Mouse (Mus musculus) liver, adult (tissue): Measurements from ENCODE around the gene Man2a1.

Experiments
- GATA4 ChIP-seq: IDR thresholded peaks from 2 replicates; pipeline ENCODE4 v1.6.1; 2014; ENCODE audit warnings: mild to moderate bottlenecking, low read length; ENCODE audit not compliant: insufficient replicate concordance

Man2a1 gene

GRCm38 (mm10) chr17:64597770-64598169 lies 2.8 kb upstream of the Man2a1 start:
- no peak for TF ChIP-seq GATA4

DNA sequence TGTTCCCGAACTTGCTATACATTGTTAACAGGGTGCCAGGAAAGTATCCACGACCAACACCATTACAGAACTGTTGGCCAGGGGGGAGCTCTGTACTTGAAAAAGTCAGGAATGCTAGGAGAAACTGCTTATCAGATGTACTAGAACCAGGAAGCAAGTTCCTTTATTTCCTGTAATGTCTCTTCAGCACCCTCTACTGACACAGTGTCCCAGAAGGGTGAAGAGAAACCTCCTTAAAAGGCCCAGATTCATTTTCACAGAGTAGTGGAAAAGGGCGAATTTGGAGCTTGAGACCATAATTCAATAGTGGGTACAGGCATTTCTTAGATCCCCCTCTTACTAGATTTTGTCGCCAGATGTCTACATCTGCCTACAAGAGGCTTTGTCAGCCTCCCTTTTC lies 620 bp upstream of the Man2a1 start:
- TF ChIP-seq GATA4, result peak; percentile 75; the same call in 1 of the 2 replicates

- no peak for TF ChIP-seq GATA4
Observed at GRCm38 (mm10) chr17:64601091-64601750, 685 bp downstream of the Man2a1 start.

GRCm38 (mm10) chr17:64601751-64602578 lies 1.4 kb downstream of the Man2a1 start:
- TF ChIP-seq GATA4, result 0 out of 2 replicates have a peak, but pooled peaks have one; percentile 49

- peak; percentile 43; the same call in 1 of the 2 replicates for TF ChIP-seq GATA4
Observed at GRCm38 (mm10) chr17:64603134-64603533, 2.6 kb downstream of the Man2a1 start.

DNA sequence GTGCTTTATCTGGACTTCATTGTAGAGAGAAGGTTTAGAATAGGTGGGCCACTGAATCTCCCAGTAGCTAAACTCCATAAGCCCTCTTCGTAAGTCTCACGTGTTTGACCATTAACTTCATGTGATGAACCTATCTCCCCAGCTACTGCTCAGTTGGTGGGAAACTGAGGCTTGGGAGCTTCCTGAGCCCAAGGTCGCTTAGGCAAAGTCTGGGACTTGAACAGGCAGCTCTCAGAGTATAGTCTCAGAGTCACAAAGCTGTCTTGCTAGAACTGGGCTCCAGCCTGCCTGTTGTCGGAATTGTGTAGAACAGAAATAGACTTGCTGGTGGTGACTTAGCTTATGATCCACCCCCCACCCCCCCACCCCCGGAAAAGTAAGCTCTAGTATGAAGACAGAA lies 3.0 kb downstream of the Man2a1 start:
- TF ChIP-seq GATA4, result no peak

GRCm38 (mm10) chr17:64604163-64604562 lies 3.6 kb downstream of the Man2a1 start:
- TF ChIP-seq GATA4, result peak; percentile 73; the same call in 1 of the 2 replicates

GRCm38 (mm10) chr17:64608228-64608627 lies 7.7 kb downstream of the Man2a1 start:
- no peak for TF ChIP-seq GATA4

GRCm38 (mm10) chr17:64608923-64609598 lies 8.5 kb downstream of the Man2a1 start:
- TF ChIP-seq GATA4, result peak; percentile 72; the same call in 1 of the 2 replicates

- TF ChIP-seq GATA4, result no peak
Observed at GRCm38 (mm10) chr17:64609741-64610140, 9.2 kb downstream of the Man2a1 start.

DNA sequence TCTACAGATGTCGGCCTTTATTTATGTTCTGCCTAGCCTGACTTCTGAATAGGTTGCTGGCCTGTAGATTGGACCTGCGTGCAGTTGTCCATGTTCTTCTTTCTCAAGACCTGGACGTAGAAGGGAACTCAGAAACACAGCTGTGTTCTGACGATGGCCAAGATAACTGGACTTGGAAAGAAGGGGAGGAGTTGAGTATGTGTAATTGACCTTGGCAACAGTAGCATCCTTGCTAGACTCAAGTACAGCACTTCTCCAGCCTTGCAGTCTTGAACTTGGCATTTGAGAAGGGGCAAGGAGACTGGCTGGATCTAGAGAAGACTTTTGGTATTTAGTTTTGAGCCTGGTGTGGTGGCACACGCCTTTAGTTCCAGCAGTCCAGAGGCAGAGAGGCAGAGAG lies 10.9 kb downstream of the Man2a1 start:
- TF ChIP-seq GATA4, result no peak

- TF ChIP-seq GATA4, result no peak
Observed at GRCm38 (mm10) chr17:64612135-64612885, 11.8 kb downstream of the Man2a1 start.

GRCm38 (mm10) chr17:64612930-64613329 lies 12.4 kb downstream of the Man2a1 start:
- no peak for TF ChIP-seq GATA4

GRCm38 (mm10) chr17:64613351-64613750 lies 12.8 kb downstream of the Man2a1 start:
- no peak for TF ChIP-seq GATA4

DNA sequence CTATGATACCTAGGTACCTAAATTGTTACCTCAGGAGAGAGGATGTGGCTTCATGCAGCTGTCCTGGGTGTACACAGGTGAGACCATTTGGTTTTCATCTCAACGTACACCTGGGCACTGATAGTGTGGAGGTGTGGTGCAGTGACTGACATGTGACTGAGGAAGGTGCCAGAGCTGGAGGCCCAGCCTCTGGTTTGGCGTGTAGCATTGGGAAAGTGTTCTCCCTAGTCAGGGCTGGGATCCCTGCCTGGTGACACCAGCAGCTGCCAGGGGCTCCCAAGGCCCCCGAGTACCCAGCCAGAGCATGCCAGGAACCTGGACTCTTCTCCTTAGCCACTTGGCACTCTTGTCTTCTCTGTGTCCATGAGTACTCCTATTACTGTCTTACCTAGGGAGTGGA lies 14.3 kb downstream of the Man2a1 start:
- TF ChIP-seq GATA4, result no peak

- TF ChIP-seq GATA4, result no peak
Observed at GRCm38 (mm10) chr17:64615420-64615819, 14.9 kb downstream of the Man2a1 start.

- peak; percentile 39; the same call in 1 of the 2 replicates for TF ChIP-seq GATA4
Observed at GRCm38 (mm10) chr17:64616259-64616658, 15.7 kb downstream of the Man2a1 start.
